Mouse (Mus musculus) lung, adult 2 months (tissue): Measurements from ENCODE around the gene Wwox.

Source experiments
- CTCF ChIP-seq: fragments of 200-500 bp; IDR thresholded peaks from 2 replicates; pipeline ENCODE4 v1.5.1; 2011; ENCODE audit warnings: mild to moderate bottlenecking, low read length, control low read depth; ENCODE audit not compliant: insufficient read depth
- POLR2A ChIP-seq: fragments of 200-500 bp; IDR thresholded peaks from 2 replicates; pipeline ENCODE4 v1.6.1; 2011; ENCODE audit warnings: low read depth, mild to moderate bottlenecking, control low read depth, low read length, borderline replicate concordance; ENCODE audit errors: extremely low read depth

- TF ChIP-seq CTCF: no peak
- TF ChIP-seq POLR2A: no peak
Observed at GRCm38 (mm10) chr8:115243465-115244027, 804.1 kb downstream of the Wwox start.
